Mouse (Mus musculus): ENCODE measurements around the gene Pitx3. TPM values are rescaled to one million over a fixed set of nuclear protein-coding genes. Genes with fewer than 3 reads are reported as not detected.

Gene Pitx3
- total RNA-seq, 1 experiment = 0.18 TPM

- H3K27ac ChIP-seq (ENCODE audit: insufficient read depth, low read depth, low read length, poor library complexity, severe bottlenecking) = no peak overlapping the region
- no peaks in the 10 kb centered on the region for H3K4me1 ChIP-seq (ENCODE audit: control insufficient read depth in 2 of 2, insufficient read depth in 2 of 2, low read length in 2 of 2, poor library complexity in 1 of 2)
- DNase-seq (ENCODE audit: low read depth, low spot score) = no peak
- in situ Hi-C loops (cut with MboI; ENCODE audit: low sequenced_read_pairs in 2 of 2, unreplicated experiment in 2 of 2) = no loop called here
- no peak overlapping the region for H3K9ac ChIP-seq (ENCODE audit: insufficient read depth, low read depth, low read length, poor library complexity, severe bottlenecking)
- no peak for TF ChIP-seq ZNF384 (IDR thresholded peaks at IDR 0.05; ENCODE audit: low read depth, low read length)
- no peak for TF ChIP-seq MAFK (IDR thresholded peaks at IDR 0.05; ENCODE audit: insufficient read depth, low read depth, low read length)
- TF ChIP-seq CHD2 (IDR thresholded peaks at IDR 0.05; ENCODE audit: low read depth, low read length) = no peak
- TF ChIP-seq HCFC1 (IDR thresholded peaks at IDR 0.05; ENCODE audit: borderline replicate concordance, insufficient read depth, low read length) = no peak
- no peak for TF ChIP-seq ZC3H11A (IDR thresholded peaks at IDR 0.05; ENCODE audit: borderline replicate concordance, low read depth, low read length)
- H3K4me3 ChIP-seq (ENCODE audit: insufficient read depth in 1 of 2, low read depth in 1 of 2, low read length in 2 of 2, poor library complexity in 1 of 2, severe bottlenecking in 1 of 2) = no peak overlapping the region
- H3K9me3 ChIP-seq (ENCODE audit: control insufficient read depth, insufficient read depth, low read depth, low read length) = no peaks in the 10 kb centered on the region
- no peaks in the 10 kb centered on the region for H3K36me3 ChIP-seq (ENCODE audit: control insufficient read depth, insufficient read depth, low read length, poor library complexity, severe bottlenecking)
Measured at GRCm38 (mm10) chr19:46120872-46121271, 27.3 kb downstream of the Pitx3 start.

DNA sequence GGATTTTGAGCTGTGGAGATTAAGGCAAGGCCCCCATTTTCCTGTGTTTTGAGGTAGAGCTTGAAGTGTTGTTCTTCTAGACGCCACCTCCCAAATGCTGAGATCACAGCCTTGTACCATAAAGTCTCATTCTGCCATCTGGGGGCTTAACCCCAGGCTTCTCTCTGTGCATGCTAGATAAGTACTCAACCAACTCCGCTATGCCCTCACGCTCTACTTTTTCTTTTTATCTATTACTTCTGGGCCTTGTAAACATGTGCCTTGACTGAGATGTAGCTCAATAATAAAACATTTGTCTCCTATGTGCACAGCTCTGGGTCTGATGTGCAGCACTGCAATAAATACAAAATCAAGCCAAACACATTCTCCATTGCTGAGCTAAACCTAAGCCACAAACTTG, 28.7 kb downstream of the Pitx3 start:
- no peak overlapping the region for H3K27ac ChIP-seq (ENCODE audit: insufficient read depth, low read depth, low read length, poor library complexity, severe bottlenecking)
- TF ChIP-seq CHD2 (IDR thresholded peaks at IDR 0.05; ENCODE audit: low read depth, low read length) (no peak), HCFC1 (IDR thresholded peaks at IDR 0.05; ENCODE audit: borderline replicate concordance, insufficient read depth, low read length) (no peak), ZC3H11A (IDR thresholded peaks at IDR 0.05; ENCODE audit: borderline replicate concordance, low read depth, low read length) (no peak), MAFK (IDR thresholded peaks at IDR 0.05; ENCODE audit: insufficient read depth, low read depth, low read length) (no peak), ZNF384 (IDR thresholded peaks at IDR 0.05; ENCODE audit: low read depth, low read length) (no peak)
- H3K4me1 ChIP-seq (ENCODE audit: control insufficient read depth in 2 of 2, insufficient read depth in 2 of 2, low read length in 2 of 2, poor library complexity in 1 of 2) = no peaks in the 10 kb centered on the region
- no peak overlapping the region for H3K4me3 ChIP-seq (ENCODE audit: insufficient read depth in 1 of 2, low read depth in 1 of 2, low read length in 2 of 2, poor library complexity in 1 of 2, severe bottlenecking in 1 of 2)
- H3K9ac ChIP-seq (ENCODE audit: insufficient read depth, low read depth, low read length, poor library complexity, severe bottlenecking) = no peak overlapping the region
- no peaks in the 10 kb centered on the region for H3K9me3 ChIP-seq (ENCODE audit: control insufficient read depth, insufficient read depth, low read depth, low read length)
- no peak for DNase-seq (ENCODE audit: low read depth, low spot score)
- in situ Hi-C loops (cut with MboI; ENCODE audit: low sequenced_read_pairs in 2 of 2, unreplicated experiment in 2 of 2) = no loop called here
- H3K36me3 ChIP-seq (ENCODE audit: control insufficient read depth, insufficient read depth, low read length, poor library complexity, severe bottlenecking) = no peaks in the 10 kb centered on the region

GRCm38 (mm10) chr19:46114617-46115016, 33.5 kb downstream of the Pitx3 start:
- no peak for TF ChIP-seq CHD2 (IDR thresholded peaks at IDR 0.05; ENCODE audit: low read depth, low read length)
- TF ChIP-seq MAFK (IDR thresholded peaks at IDR 0.05; ENCODE audit: insufficient read depth, low read depth, low read length) = no peak
- no peak for TF ChIP-seq HCFC1 (IDR thresholded peaks at IDR 0.05; ENCODE audit: borderline replicate concordance, insufficient read depth, low read length)
- no peak for TF ChIP-seq ZNF384 (IDR thresholded peaks at IDR 0.05; ENCODE audit: low read depth, low read length)
- no peak for TF ChIP-seq ZC3H11A (IDR thresholded peaks at IDR 0.05; ENCODE audit: borderline replicate concordance, low read depth, low read length)
- Histone ChIP-seq H3K4me3 (ENCODE audit: insufficient read depth in 1 of 2, low read depth in 1 of 2, low read length in 2 of 2, poor library complexity in 1 of 2, severe bottlenecking in 1 of 2) (no peak overlapping the region), H3K36me3 (ENCODE audit: control insufficient read depth, insufficient read depth, low read length, poor library complexity, severe bottlenecking) (no peaks in the 10 kb centered on the region), H3K9ac (ENCODE audit: insufficient read depth, low read depth, low read length, poor library complexity, severe bottlenecking) (no peak overlapping the region), H3K4me1 (ENCODE audit: control insufficient read depth in 2 of 2, insufficient read depth in 2 of 2, low read length in 2 of 2, poor library complexity in 1 of 2) (no peaks in the 10 kb centered on the region), H3K27ac (ENCODE audit: insufficient read depth, low read depth, low read length, poor library complexity, severe bottlenecking) (no peak overlapping the region), H3K9me3 (ENCODE audit: control insufficient read depth, insufficient read depth, low read depth, low read length) (no peaks in the 10 kb centered on the region)
- in situ Hi-C loops (cut with MboI; ENCODE audit: low sequenced_read_pairs in 2 of 2, unreplicated experiment in 2 of 2) = no loop called here
- no peak for DNase-seq (ENCODE audit: low read depth, low spot score)

- peaks cover 0 to 2% of the 10 kb centered on the region in 2 experiments; a peak in 2 of 4 replicates for H3K4me1 ChIP-seq (ENCODE audit: control insufficient read depth in 2 of 2, insufficient read depth in 2 of 2, low read length in 2 of 2, poor library complexity in 1 of 2)
- no peaks in the 10 kb centered on the region for H3K36me3 ChIP-seq (ENCODE audit: control insufficient read depth, insufficient read depth, low read length, poor library complexity, severe bottlenecking)
- no peaks in the 10 kb centered on the region for H3K9me3 ChIP-seq (ENCODE audit: control insufficient read depth, insufficient read depth, low read depth, low read length)
- in situ Hi-C loops (cut with MboI; ENCODE audit: low sequenced_read_pairs in 2 of 2, unreplicated experiment in 2 of 2) = no loop called here
- no peak overlapping the region for H3K4me3 ChIP-seq (ENCODE audit: insufficient read depth in 1 of 2, low read depth in 1 of 2, low read length in 2 of 2, poor library complexity in 1 of 2, severe bottlenecking in 1 of 2)
- no peak overlapping the region for H3K9ac ChIP-seq (ENCODE audit: insufficient read depth, low read depth, low read length, poor library complexity, severe bottlenecking)
- no peak for DNase-seq (ENCODE audit: low read depth, low spot score)
- no peak for TF ChIP-seq MAFK (IDR thresholded peaks at IDR 0.05; ENCODE audit: insufficient read depth, low read depth, low read length)
- no peak for TF ChIP-seq CHD2 (IDR thresholded peaks at IDR 0.05; ENCODE audit: low read depth, low read length)
- TF ChIP-seq HCFC1 (IDR thresholded peaks at IDR 0.05; ENCODE audit: borderline replicate concordance, insufficient read depth, low read length) = no peak
- TF ChIP-seq ZC3H11A (IDR thresholded peaks at IDR 0.05; ENCODE audit: borderline replicate concordance, low read depth, low read length) = no peak
- TF ChIP-seq ZNF384 (IDR thresholded peaks at IDR 0.05; ENCODE audit: low read depth, low read length) = no peak
- no peak overlapping the region for H3K27ac ChIP-seq (ENCODE audit: insufficient read depth, low read depth, low read length, poor library complexity, severe bottlenecking)
Measured at GRCm38 (mm10) chr19:46110781-46111180, 37.3 kb downstream of the Pitx3 start.

GRCm38 (mm10) chr19:46110214-46110613, 37.9 kb downstream of the Pitx3 start:
- Histone ChIP-seq H3K9ac (ENCODE audit: insufficient read depth, low read depth, low read length, poor library complexity, severe bottlenecking) (no peak overlapping the region), H3K4me1 (ENCODE audit: control insufficient read depth in 2 of 2, insufficient read depth in 2 of 2, low read length in 2 of 2, poor library complexity in 1 of 2) (peaks cover 0 to 2% of the 10 kb centered on the region in 2 experiments; a peak in 2 of 4 replicates), H3K9me3 (ENCODE audit: control insufficient read depth, insufficient read depth, low read depth, low read length) (no peaks in the 10 kb centered on the region), H3K4me3 (ENCODE audit: insufficient read depth in 1 of 2, low read depth in 1 of 2, low read length in 2 of 2, poor library complexity in 1 of 2, severe bottlenecking in 1 of 2) (no peak overlapping the region), H3K36me3 (ENCODE audit: control insufficient read depth, insufficient read depth, low read length, poor library complexity, severe bottlenecking) (no peaks in the 10 kb centered on the region), H3K27ac (ENCODE audit: insufficient read depth, low read depth, low read length, poor library complexity, severe bottlenecking) (no peak overlapping the region)
- in situ Hi-C loops (cut with MboI; ENCODE audit: low sequenced_read_pairs in 2 of 2, unreplicated experiment in 2 of 2) = no loop called here
- DNase-seq (ENCODE audit: low read depth, low spot score) = no peak
- TF ChIP-seq HCFC1 (IDR thresholded peaks at IDR 0.05; ENCODE audit: borderline replicate concordance, insufficient read depth, low read length) (no peak), ZNF384 (IDR thresholded peaks at IDR 0.05; ENCODE audit: low read depth, low read length) (no peak), CHD2 (IDR thresholded peaks at IDR 0.05; ENCODE audit: low read depth, low read length) (no peak), ZC3H11A (IDR thresholded peaks at IDR 0.05; ENCODE audit: borderline replicate concordance, low read depth, low read length) (no peak), MAFK (IDR thresholded peaks at IDR 0.05; ENCODE audit: insufficient read depth, low read depth, low read length) (no peak)
